Mouse (Mus musculus) hindbrain, embryonic 14.5 days (tissue): ENCODE data around the gene Poc5. TPM values are rescaled to one million over a fixed set of nuclear protein-coding genes. Genes with fewer than 3 reads are reported as not detected.

Experiments
- ATAC-seq: fragments of 200-750 bp; cut with Nextera tagmentation; 2 replicates; pipeline ENCODE4 v1.8.0; 2017; ENCODE audit warnings: moderate number of reproducible peaks, mild to moderate bottlenecking, moderate TSS enrichment, moderate library complexity; ENCODE audit not compliant: low FRiP score
- DNase-seq: peaks from one replicate; pipeline ENCODE4 v3.0.0-alpha.2; 2015; ENCODE audit warnings: low spot score
- H3K27ac ChIP-seq: fragments of 300-500 bp; sonication (generic); 2 replicates; pipeline ENCODE4 v1.5.1; 2014; ENCODE audit warnings: mild to moderate bottlenecking, moderate library complexity
- H3K27me3 ChIP-seq: fragments of 300-500 bp; sonication (generic); 2 replicates; pipeline ENCODE4 v1.6.1; 2014; ENCODE audit warnings: mild to moderate bottlenecking, low read length, mixed read lengths; ENCODE audit not compliant: control insufficient read depth, insufficient read depth
- H3K36me3 ChIP-seq: fragments of 300-500 bp; sonication (generic); replicated peaks from 2 replicates; pipeline ENCODE4 v1.6.1; 2014; ENCODE audit not compliant: control insufficient read depth, insufficient read depth
- H3K4me1 ChIP-seq: fragments of 300-500 bp; sonication (generic); replicated peaks from 2 replicates; pipeline ENCODE4 v1.6.1; 2014; ENCODE audit warnings: antibody characterized with exemption, low read length, mixed read lengths; ENCODE audit not compliant: control insufficient read depth, insufficient read depth
- H3K4me2 ChIP-seq: fragments of 300-500 bp; sonication (generic); replicated peaks from 2 replicates; pipeline ENCODE4 v1.6.1; 2014; ENCODE audit warnings: mild to moderate bottlenecking, moderate library complexity
- H3K4me3 ChIP-seq: fragments of 300-500 bp; sonication (generic); replicated peaks from 2 replicates; pipeline ENCODE4 v1.5.1; 2014; ENCODE audit warnings: mild to moderate bottlenecking, low read length
- H3K9ac ChIP-seq: fragments of 300-500 bp; sonication (generic); 2 replicates; pipeline ENCODE4 v1.6.1; 2014
- H3K9me3 ChIP-seq: fragments of 300-500 bp; sonication (generic); 2 replicates; pipeline ENCODE4 v1.6.1; 2016; ENCODE audit warnings: low read length; ENCODE audit not compliant: control insufficient read depth
- WGBS: fragments of 180-500 bp; shearing (Covaris S2); extraction: QIAGEN DNeasy Blood & Tissue Kit; methylation state at CpG from one replicate; pipeline ENCODE4 v1.1.7; 2014; 5-methylcytosine and 5-hydroxymethylcytosine counted together
- polyA plus RNA-seq: library from polyadenylated mRNA; unstranded; fragments of >200 nt; fragmentation: Nextera tagmentation; extraction: Ambion mirVana; gene quantifications from 2 replicates; pipeline ENCODE4 v1.2.1, GENCODE M21; 2014

Poc5 gene
- polyA plus RNA-seq, result 23.1 and 25.0 TPM in 2 replicates

DNA sequence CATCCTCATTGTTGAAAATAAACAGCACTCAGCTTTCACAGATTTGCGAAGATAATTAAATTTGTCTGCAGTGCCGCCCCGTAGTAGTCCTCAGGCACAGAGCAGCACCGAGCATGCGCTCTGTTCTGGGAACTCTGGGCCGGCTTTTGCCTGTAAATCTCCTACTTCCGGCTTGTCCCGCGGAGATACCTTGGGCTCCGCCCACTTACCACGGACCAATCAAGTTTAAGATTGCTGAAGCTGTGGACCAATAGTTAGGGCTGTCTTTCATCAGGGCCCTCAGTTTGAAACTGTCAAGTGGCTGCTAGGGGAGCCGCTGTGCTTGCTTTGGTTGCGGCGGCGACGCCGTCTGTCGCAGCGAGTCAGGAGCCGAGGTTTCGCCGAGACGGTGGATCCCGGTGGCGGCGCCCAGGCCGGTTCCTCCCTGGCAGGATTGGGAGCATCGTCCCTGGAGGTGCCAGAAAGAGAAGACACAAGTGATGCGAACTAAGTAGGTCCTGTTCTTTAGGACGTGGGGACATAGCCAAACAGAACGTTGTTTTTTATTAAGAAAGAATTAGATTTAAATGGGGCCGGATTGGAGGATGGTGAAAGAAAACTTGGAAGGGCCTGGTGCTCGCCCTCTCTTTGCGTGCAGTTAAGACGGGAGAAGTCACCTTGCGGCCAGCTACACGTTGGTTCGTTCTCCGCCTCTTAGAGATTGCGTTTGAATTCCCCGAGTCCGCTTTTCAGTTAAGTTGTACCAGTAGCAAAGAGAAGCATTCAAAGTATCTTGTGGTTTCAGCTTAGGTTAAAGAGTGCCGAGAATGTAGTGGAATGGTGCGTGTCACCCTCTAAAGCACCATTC lies at the start of gene Poc5:
Gene Poc5, plus strand, starts transcription at position 253 of the 847 bp plus-strand sequence.
- under 1% methylated on average over 44 of the region's 44 CpGs for WGBS
- Histone ChIP-seq H3K27ac (peak within 1 kb of the TSS; percentile 81), H3K4me3 (peak within 1 kb of the TSS; percentile 77), H3K4me2 (peak within 1 kb of the TSS; percentile 75), H3K4me1 (peaks cover 9% of the 10 kb centered on the region), H3K9me3 (no peaks in the 10 kb centered on the region), H3K9ac (peak within 1 kb of the TSS; percentile 67), H3K27me3 (no peaks in the 10 kb centered on the region), H3K36me3 (peaks cover 31% of the 10 kb centered on the region)
- ATAC-seq (peak; percentile 100), DNase-seq (peak; percentile 100)

DNA sequence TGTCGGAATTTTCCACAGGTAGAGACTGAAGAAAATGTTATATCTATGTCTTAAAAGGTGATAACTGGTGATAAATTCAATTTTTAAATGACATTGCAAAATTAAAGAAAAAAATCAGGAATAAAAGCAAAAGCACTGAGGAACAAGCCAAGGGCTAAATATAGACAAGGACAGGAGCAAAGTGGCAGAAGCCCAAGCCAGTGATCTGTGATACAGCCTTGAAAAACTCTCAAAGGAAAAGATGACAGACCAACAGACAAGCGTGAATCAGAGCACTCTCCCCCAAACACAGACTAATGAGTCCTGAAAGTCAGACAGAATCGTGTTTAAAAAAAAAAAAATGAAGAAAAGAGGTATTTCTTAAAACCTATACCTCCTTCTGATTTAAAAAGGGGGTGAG lies 46.6 kb upstream of the Poc5 start:
- WGBS, result 77% methylated on average over 3 of the region's 3 CpGs
- no peaks in the 10 kb centered on the region for H3K36me3 ChIP-seq
- no peak overlapping the region for H3K4me3 ChIP-seq
- no peaks in the 10 kb centered on the region for H3K27me3 ChIP-seq
- ATAC-seq (no peak), DNase-seq (no peak)
- H3K4me2 ChIP-seq, result no peak overlapping the region
- no peaks in the 10 kb centered on the region for H3K4me1 ChIP-seq
- no peaks in the 10 kb centered on the region for H3K9me3 ChIP-seq
- no peak overlapping the region for H3K27ac ChIP-seq
- H3K9ac ChIP-seq, result no peak overlapping the region

GRCm38 (mm10) chr13:96344778-96345177 lies 43.3 kb upstream of the Poc5 start:
- H3K27me3 ChIP-seq, result no peaks in the 10 kb centered on the region
- H3K4me2 ChIP-seq, result no peak overlapping the region
- no peaks in the 10 kb centered on the region for H3K36me3 ChIP-seq
- no peak overlapping the region for H3K27ac ChIP-seq
- no peaks in the 10 kb centered on the region for H3K9me3 ChIP-seq
- DNase-seq (no peak), ATAC-seq (no peak)
- no peaks in the 10 kb centered on the region for H3K4me1 ChIP-seq
- no peak overlapping the region for H3K4me3 ChIP-seq
- H3K9ac ChIP-seq, result no peak overlapping the region
- WGBS, result 86% methylated on average over 6 of the region's 6 CpGs

GRCm38 (mm10) chr13:96346581-96346980 lies 41.5 kb upstream of the Poc5 start:
- no peak overlapping the region for H3K4me2 ChIP-seq
- ATAC-seq (no peak), DNase-seq (no peak)
- no peaks in the 10 kb centered on the region for H3K9me3 ChIP-seq
- WGBS, result 42% methylated on average over 3 of the region's 3 CpGs
- no peak overlapping the region for H3K4me3 ChIP-seq
- H3K36me3 ChIP-seq, result no peaks in the 10 kb centered on the region
- H3K27me3 ChIP-seq, result no peaks in the 10 kb centered on the region
- H3K4me1 ChIP-seq, result no peaks in the 10 kb centered on the region
- no peak overlapping the region for H3K9ac ChIP-seq
- no peak overlapping the region for H3K27ac ChIP-seq

GRCm38 (mm10) chr13:96350207-96350606 lies 37.9 kb upstream of the Poc5 start:
- no peak for DNase-seq
- ATAC-seq, result no peak
- Histone ChIP-seq H3K9ac (no peak overlapping the region), H3K4me1 (no peaks in the 10 kb centered on the region), H3K27ac (peak overlapping the region; percentile 80), H3K4me3 (no peak overlapping the region), H3K4me2 (no peak overlapping the region), H3K9me3 (no peaks in the 10 kb centered on the region), H3K36me3 (no peaks in the 10 kb centered on the region), H3K27me3 (no peaks in the 10 kb centered on the region)
- 85% methylated on average over 6 of the region's 6 CpGs for WGBS

DNA sequence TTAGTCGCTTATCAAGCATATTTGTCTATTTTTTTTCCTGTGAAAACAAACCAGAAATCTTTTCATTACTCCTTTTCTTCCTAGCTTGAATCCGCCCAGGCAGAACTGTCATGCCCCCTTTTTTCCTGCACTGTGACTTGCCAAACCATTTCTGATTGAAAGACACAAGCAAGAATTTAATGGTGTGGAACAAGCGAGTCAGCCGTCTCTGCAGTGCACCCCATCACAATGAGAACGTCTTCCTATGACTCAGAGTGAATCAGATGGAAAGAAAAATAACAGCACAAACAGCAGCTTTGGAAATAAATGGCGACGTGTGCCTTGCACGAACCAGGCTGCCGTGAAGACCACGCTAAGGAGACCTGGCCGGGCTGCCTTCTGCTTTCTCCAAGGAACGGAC lies 36.8 kb upstream of the Poc5 start:
- Histone ChIP-seq H3K4me2 (0 out of 2 replicates have a peak overlapping the region, but pooled peaks have one; percentile 27), H3K4me3 (no peak overlapping the region), H3K4me1 (no peaks in the 10 kb centered on the region), H3K27ac (peak overlapping the region; percentile 80), H3K27me3 (no peaks in the 10 kb centered on the region), H3K9ac (no peak overlapping the region), H3K36me3 (no peaks in the 10 kb centered on the region), H3K9me3 (no peaks in the 10 kb centered on the region)
- WGBS, result 59% methylated on average over 12 of the region's 12 CpGs
- DNase-seq (no peak), ATAC-seq (no peak)

DNA sequence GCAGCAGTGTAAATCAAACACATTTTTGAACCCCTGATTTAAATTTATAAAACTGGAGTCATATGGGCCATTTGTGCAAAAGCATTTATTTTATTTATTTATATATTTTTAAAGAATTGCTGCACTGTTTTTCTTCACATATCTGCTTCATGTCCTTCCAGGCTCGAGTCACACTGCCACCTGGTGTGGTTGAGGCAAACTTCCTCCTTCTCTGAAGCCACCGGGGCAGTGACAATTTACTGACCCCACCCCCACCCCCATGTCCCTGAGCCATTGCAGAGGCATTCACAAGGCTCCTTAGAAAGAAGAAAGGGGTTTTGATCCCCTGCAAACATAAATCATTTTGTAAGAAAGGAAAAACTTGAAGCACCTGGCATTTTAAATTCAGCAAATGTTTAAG lies 12.6 kb upstream of the Poc5 start:
- H3K27me3 ChIP-seq, result no peaks in the 10 kb centered on the region
- ATAC-seq, result no peak
- peak; percentile 44 for DNase-seq
- no peak overlapping the region for H3K27ac ChIP-seq
- no peak overlapping the region for H3K9ac ChIP-seq
- WGBS, result 5% methylated on average over 2 of the region's 2 CpGs
- no peak overlapping the region for H3K4me2 ChIP-seq
- no peaks in the 10 kb centered on the region for H3K4me1 ChIP-seq
- no peaks in the 10 kb centered on the region for H3K36me3 ChIP-seq
- H3K4me3 ChIP-seq, result no peak overlapping the region
- H3K9me3 ChIP-seq, result no peaks in the 10 kb centered on the region

DNA sequence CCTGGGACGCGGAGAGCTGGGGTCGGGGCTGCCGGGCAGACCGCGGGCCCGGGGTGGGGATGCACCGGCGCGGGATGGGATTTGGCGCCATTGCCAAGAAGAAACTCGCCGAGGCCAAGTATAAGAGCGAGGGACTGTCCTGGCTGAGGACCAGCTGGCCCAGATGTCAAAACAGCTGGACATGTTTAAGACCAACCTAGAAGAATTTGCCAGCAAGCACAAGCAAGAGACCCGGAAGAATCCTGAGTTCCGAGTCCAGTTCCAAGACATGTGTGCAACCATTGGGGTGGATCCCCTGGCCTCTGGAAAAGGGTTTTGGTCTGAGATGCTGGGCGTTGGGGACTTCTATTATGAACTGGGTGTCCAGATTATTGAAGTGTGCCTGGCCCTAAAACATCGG lies 11.2 kb upstream of the Poc5 start:
- Histone ChIP-seq H3K27me3 (no peaks in the 10 kb centered on the region), H3K9me3 (no peaks in the 10 kb centered on the region), H3K4me2 (no peak overlapping the region), H3K9ac (no peak overlapping the region), H3K27ac (no peak overlapping the region), H3K4me1 (no peaks in the 10 kb centered on the region), H3K4me3 (no peak overlapping the region), H3K36me3 (no peaks in the 10 kb centered on the region)
- 93% methylated on average over 18 of the region's 18 CpGs for WGBS
- no peak for DNase-seq
- no peak for ATAC-seq

DNA sequence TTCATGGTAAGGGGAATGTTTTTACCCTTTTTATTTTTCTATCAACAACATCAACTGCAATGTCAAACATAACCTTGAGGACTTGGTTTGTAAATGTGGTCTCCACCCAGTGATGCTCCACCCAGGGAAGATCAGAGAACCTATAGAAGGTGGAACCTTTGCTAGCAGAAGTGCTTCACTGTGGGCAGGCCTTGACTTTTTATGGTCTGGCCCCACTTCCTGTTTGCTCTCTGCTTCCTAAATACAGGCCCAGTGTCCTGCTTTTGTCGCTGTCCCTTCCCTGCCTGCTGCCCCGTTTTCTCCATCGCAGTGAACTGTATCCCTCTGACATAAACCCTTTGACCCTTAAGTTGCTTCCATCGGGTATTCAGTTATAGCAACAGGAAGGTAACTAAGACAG lies 10.2 kb upstream of the Poc5 start:
- 81% methylated on average over 4 of the region's 4 CpGs for WGBS
- H3K9me3 ChIP-seq, result no peaks in the 10 kb centered on the region
- H3K27me3 ChIP-seq, result no peaks in the 10 kb centered on the region
- H3K4me3 ChIP-seq, result no peak overlapping the region
- DNase-seq (no peak), ATAC-seq (no peak)
- H3K27ac ChIP-seq, result no peak overlapping the region
- no peak overlapping the region for H3K9ac ChIP-seq
- no peaks in the 10 kb centered on the region for H3K36me3 ChIP-seq
- H3K4me2 ChIP-seq, result no peak overlapping the region
- H3K4me1 ChIP-seq, result no peaks in the 10 kb centered on the region
